Mouse (Mus musculus): ENCODE measurements around the gene Fam205c.
A peak's percentile ranks its signal among the peaks of the same experiment; 100 is the strongest.

Fam205c gene

GRCm38 (mm10) chr4:42874134-42874533, at the start of gene Fam205c:
TSS of gene Fam205c (minus strand) at chr4:42874234.
- DNase-seq (ENCODE audit: low read depth) = peak; percentile 0

DNA sequence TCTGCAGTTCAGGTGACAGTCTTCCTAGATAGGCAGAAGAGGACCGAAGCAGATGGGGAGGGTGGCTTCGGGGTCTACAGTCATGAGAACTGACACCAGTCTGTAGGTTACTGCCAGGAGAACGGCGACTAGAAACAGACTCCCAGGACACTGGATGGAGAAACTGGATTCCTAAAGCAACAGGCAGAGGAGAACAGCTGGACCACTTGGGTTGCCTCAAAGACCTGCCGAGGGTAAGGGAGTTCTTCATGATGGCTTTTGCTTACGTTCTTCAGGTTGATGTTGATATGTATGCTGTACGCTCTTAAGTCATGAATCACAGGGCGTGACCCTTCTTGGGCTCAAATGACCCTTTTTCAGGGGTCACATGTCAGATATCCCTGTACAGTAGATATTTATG, 48.4 kb upstream of the Fam205c start:
- no peak for DNase-seq (ENCODE audit: low read depth)

GRCm38 (mm10) chr4:42922056-42922455, 48.0 kb upstream of the Fam205c start:
- DNase-seq (ENCODE audit: low read depth) = no peak

GRCm38 (mm10) chr4:42921536-42921935, 47.5 kb upstream of the Fam205c start:
- DNase-seq (ENCODE audit: low read depth) = no peak

- no peak for DNase-seq (ENCODE audit: low read depth)
Observed at GRCm38 (mm10) chr4:42920726-42921125, 46.7 kb upstream of the Fam205c start.

DNA sequence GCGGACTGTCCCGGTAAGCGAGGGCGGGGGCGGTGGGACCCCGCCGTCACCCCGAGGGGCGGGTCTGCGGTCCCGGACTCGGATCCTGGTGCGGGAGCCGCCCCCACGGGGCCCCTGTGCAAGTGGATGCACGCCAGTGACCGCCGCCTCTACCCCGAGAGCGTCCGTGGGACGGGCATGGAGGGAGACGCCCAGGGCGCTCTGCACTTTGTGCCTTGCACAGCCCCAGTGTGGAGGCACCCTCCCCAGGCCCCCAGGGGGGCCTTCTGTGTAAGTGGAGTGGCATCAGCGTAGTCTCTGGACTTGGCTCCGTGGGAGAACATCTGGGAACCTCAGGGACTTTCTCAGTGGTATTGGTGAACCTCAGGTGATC, 43.4 kb upstream of the Fam205c start:
- DNase-seq (ENCODE audit: low read depth) = no peak

DNA sequence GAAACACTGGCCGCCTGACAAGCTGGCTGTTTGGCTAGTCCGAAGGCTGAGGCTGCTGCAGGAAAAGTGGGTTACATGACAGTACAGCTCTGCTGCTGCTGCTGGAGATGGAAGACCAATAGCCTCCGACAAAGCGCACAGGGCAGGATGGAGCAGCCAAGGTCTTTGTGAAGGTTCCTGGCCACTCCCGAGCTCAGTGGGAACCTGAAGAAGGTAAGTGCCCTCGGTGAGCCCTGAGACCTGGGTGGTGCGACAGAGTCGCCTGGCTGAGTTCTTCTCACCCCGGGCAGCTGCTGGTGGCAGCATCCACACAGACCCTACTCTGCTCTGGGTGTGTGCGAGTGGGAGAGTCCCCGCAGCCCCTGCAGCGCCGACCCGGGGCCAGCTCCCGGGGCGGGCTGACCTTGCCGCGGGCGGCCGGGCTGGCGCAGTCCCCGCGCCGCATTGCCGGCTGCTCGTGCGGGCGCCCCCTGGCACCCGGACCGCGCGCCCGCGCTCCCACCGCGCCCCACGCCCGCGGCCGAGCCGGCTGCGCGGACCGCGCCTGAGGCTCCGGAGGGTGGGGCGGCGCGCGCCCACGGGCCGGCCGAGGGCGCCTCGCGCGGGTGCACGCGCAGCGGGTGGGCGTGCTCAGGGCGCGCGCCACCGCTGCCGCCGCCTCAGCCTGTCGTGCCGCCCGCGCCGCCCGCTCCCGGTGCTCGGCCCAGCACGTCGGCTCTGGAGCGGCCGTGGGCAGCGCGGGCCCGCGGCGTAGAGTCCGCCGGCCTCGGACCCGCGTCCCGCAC, 42.8 kb upstream of the Fam205c start, which contains the start of gene Phf24:
TSS of gene Phf24 (plus strand) at position 44 of the 785 bp plus-strand sequence.
- no peak for DNase-seq (ENCODE audit: low read depth)

GRCm38 (mm10) chr4:42915966-42916365, 41.9 kb upstream of the Fam205c start:
- DNase-seq (ENCODE audit: low read depth) = no peak

DNA sequence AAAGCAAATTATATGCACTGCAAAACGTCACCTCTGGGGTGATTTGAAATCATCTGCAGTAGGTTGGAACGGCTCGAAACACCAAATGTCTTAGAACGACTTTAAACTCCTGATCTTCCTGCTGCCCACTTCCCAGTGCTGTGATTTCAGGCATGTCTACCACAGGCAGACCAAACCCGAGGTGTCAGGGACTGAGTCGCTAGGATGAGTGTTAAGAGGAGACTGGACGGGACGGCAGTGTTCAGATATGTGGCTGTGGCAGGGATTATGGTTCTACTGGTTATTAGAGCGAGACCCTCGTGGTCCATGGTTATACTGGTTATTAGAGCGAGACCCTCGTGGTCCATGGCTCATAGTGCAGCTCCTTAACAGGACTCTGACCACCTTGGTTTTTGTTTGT, 41.3 kb upstream of the Fam205c start:
- no peak for DNase-seq (ENCODE audit: low read depth)

- no peak for DNase-seq (ENCODE audit: low read depth)
Observed at GRCm38 (mm10) chr4:42913391-42913790, 39.4 kb upstream of the Fam205c start.

DNA sequence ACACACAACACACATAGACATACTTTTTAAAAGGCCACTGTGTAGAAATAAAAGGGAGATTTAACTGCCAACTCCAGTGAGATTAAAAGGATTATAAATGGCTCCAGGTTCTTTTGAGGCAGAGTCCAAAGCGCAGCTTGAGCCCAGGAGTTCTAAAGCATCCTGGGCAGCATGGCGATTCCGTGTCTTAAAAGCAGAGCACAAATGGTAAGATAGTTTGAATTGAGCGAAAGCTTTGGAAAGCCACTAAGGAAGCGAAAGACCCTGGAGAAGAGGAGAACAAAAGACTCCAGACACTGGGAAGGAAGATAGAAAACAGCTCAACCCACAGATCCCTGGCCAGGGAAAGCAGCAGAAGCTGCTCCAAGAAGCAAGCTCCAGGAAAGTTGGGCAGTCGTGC, 30.9 kb upstream of the Fam205c start:
- DNase-seq (ENCODE audit: low read depth) = no peak

GRCm38 (mm10) chr4:42904523-42904922, 30.5 kb upstream of the Fam205c start:
- no peak for DNase-seq (ENCODE audit: low read depth)

DNA sequence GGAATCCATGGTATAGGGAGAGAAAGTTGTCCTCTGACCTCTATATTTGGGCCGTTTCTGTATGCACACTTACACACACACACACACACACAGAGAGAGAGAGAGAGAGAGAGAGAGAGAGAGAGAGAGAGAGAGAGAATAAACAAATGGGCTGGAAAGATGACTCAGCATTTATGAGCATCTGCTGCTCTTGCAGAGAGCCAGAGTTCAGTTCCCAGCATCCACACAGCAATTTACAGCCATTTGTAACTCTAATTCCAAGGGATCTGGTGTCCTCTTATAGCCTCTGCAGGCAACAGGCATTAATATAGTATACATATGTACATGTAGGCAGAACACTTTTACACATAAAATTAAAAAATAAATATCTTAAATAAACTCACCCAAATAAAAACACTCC, 29.9 kb upstream of the Fam205c start:
- DNase-seq (ENCODE audit: low read depth) = peak; percentile 50

DNA sequence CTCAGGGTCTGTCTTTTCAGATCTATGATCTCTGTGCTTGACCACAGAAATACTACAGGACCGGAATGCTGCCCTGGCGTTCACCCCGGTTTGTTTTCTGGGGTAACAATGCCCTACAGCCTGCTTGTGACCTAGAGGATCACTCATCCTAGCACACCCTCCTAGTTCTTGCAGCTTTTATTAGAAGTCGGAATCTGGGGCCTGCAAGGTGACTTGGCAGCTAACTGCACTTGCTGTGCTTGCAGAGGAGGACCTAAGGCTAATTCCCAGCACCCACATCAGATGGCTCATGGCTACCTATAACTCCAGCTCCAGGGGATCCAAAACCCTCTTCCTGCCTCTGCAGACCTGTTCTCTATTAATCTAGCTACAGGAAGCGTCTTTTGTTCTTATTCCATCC, 28.7 kb upstream of the Fam205c start:
- DNase-seq (ENCODE audit: low read depth) = no peak

DNA sequence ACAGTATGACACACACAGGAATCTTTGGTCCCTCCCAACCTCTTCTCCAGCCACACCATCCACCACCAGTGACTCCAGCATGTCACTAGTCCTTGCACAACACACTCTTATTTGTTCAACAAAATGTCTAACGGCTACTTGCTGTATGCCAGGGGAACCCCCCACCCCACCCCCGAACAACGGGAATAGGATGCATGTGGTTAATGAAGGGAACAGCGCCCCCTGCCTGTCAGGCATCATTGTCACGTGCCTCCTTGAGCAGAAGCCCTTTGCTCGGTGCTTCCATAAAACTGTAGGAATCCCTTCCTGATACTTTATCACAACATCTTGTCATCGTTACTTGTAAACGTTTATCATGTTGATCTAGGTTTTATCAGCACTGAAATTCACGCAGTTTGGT, 28.1 kb upstream of the Fam205c start:
- peak; percentile 21 for DNase-seq (ENCODE audit: low read depth)

- no peak for DNase-seq (ENCODE audit: low read depth)
Observed at GRCm38 (mm10) chr4:42900878-42901277, 26.8 kb upstream of the Fam205c start.

DNA sequence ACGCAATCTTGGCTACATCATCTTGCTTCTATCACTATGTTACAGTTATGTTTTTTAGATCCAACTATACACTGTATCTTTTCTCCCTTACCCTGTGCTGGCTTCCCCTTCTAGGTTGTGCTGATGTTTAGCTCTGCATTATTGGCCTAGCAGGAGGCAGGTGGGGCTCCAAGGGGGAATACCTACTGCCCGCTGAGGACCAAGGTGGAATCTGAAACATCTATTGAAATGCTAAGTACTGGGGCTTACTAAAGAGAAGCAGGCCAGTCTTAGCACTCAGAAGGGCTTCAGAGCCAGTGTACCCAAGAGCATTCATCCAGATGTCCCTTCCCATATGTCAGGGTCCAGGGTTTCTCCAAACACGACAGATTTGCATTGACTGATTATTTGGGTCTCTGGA, 24.9 kb upstream of the Fam205c start:
- DNase-seq (ENCODE audit: low read depth) = no peak

DNA sequence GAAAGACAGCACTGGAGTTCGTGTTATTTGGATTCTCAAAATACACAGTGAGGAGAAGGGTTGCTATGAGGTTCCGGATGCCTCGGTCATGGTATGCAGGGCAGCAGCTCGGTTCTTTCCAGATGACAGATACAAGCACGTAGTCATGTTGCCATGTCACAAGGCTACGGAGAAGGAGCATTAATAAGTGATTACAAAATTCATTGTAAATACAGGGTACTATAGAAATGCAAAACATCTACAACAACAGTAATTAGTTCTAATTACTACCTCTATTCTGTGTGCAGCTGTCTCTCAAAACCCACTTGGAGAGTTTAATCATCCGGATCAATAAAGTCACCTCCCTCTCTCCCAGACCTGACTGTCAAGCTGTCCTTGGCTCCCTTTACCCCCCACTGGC, 21.1 kb upstream of the Fam205c start:
- no peak for DNase-seq (ENCODE audit: low read depth)

GRCm38 (mm10) chr4:42891176-42891575, 17.1 kb upstream of the Fam205c start:
- no peak for DNase-seq (ENCODE audit: low read depth)

DNA sequence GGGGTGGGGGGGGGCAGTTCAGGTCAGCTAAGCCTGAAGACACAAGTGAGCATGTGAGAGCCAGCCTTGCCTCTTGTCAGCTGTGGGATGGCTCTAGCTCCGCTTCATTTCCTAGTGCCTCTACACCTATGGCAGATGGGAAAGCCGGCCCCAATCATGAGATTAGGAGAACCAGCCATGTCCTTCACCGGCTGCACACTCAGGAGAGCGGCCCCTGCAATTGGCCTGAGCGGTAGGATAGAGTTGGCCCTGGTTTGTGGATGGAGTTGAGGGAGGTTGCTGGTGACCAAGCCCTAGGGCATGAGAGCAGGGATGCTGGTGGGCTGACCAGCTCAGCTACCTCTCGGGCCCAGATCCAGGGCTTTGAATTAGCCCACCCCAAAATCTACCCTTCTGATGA, 14.8 kb upstream of the Fam205c start:
- DNase-seq (ENCODE audit: low read depth) = no peak

GRCm38 (mm10) chr4:42886926-42887325, 12.9 kb upstream of the Fam205c start:
- DNase-seq (ENCODE audit: low read depth) = no peak

- no peak for DNase-seq (ENCODE audit: low read depth)
Observed at GRCm38 (mm10) chr4:42880677-42880948, 6.6 kb upstream of the Fam205c start.

GRCm38 (mm10) chr4:42879829-42880676, 6.0 kb upstream of the Fam205c start:
- no peak for DNase-seq (ENCODE audit: low read depth)

GRCm38 (mm10) chr4:42877657-42878056, 3.6 kb upstream of the Fam205c start:
- no peak for DNase-seq (ENCODE audit: low read depth)

All from NIH3T3 (cell line).